Mouse (Mus musculus) heart, adult 2 months (tissue): ENCODE measurements at regions not wholly inside any gene's neighbourhood (a gene's known extent, or its start where the extent isn't known, plus 50 kb on each side); places are given as distances from the start of the nearest gene placed in this dataset.
"Not testable (repeated sequence)": the region's sequence is repeated elsewhere in the genome, so short reads cannot be mapped to it uniquely, and the experiment has no call there.

Source experiments
- DNase-seq, 2 experiments: peaks; one replicate each; pipeline ENCODE4 v3.0.0; 2021
- H3K27ac ChIP-seq: fragments of 200-600 bp; 2 replicates; pipeline ENCODE4 v1.8.1; 2022
- H3K27me3 ChIP-seq: fragments of 200-500 bp; 2 replicates; pipeline ENCODE4 v1.6.1; 2012; ENCODE audit warnings: mild to moderate bottlenecking, low read length, inconsistent platforms, mixed read lengths; ENCODE audit not compliant: control insufficient read depth, insufficient read depth
- H3K36me3 ChIP-seq: fragments of 200-500 bp; 2 replicates; pipeline ENCODE4 v1.6.1; 2012; ENCODE audit warnings: low read length, inconsistent platforms; ENCODE audit not compliant: control insufficient read depth, insufficient read depth
- H3K4me1 ChIP-seq: fragments of 200-500 bp; 2 replicates; pipeline ENCODE4 v1.6.1; 2011; ENCODE audit warnings: low read length; ENCODE audit not compliant: control insufficient read depth, insufficient read depth
- H3K4me3 ChIP-seq: fragments of 200-600 bp; 2 replicates; pipeline ENCODE4 v1.8.1; 2022
- H3K79me2 ChIP-seq: fragments of 200-500 bp; replicated peaks from 2 replicates; pipeline ENCODE4 v1.6.1; 2012; ENCODE audit warnings: mild to moderate bottlenecking, inconsistent platforms, low read length, moderate library complexity, mixed read lengths; ENCODE audit not compliant: control insufficient read depth, insufficient read depth
- H3K9ac ChIP-seq: fragments of 200-500 bp; 2 replicates; pipeline ENCODE4 v1.6.1; 2012; ENCODE audit warnings: low read depth, mild to moderate bottlenecking, control low read depth, inconsistent platforms, low read length, mixed read lengths
- CTCF ChIP-seq: fragments of 200-600 bp; IDR thresholded peaks from 2 replicates; pipeline ENCODE4 v1.8.1; 2022; ENCODE audit warnings: antibody characterized with exemption, mild to moderate bottlenecking, moderate library complexity
- EP300 ChIP-seq: fragments of 200-500 bp; IDR thresholded peaks from 2 replicates; pipeline ENCODE4 v1.6.1; 2011; ENCODE audit warnings: low read depth, low read length, control low read depth; ENCODE audit not compliant: insufficient read depth
- POLR2A ChIP-seq: fragments of 200-500 bp; IDR thresholded peaks from 2 replicates; pipeline ENCODE4 v1.6.1; 2011; ENCODE audit warnings: mild to moderate bottlenecking, low read depth, low read length, control low read depth; ENCODE audit not compliant: insufficient read depth
- WGBS: fragments of 180-500 bp; shearing (Covaris S2); methylation state at CpG from one replicate; pipeline ENCODE4 v1.1.7; 2018; 5-methylcytosine and 5-hydroxymethylcytosine counted together
- intact Hi-C: fragments of 180-260 bp; cut with DNase I; formaldehyde crosslinking; loops from one replicate; pipeline ENCODE4 v1.15.1; 2025

- no peaks in the 10 kb centered on the region for H3K79me2 ChIP-seq
- no peak overlapping the region for H3K4me3 ChIP-seq
- no peak overlapping the region for H3K27ac ChIP-seq
- TF ChIP-seq CTCF = no peak
- H3K27me3 ChIP-seq = no peaks in the 10 kb centered on the region
- DNase-seq = no peak
- no peaks in the 10 kb centered on the region for H3K36me3 ChIP-seq
- intact Hi-C loops = no loop called here
- H3K4me1 ChIP-seq = no peaks in the 10 kb centered on the region
- 92% methylated on average over 9 of the region's 9 CpGs for WGBS
- H3K9ac ChIP-seq = no peak overlapping the region
These were observed 169.6 kb upstream of the Pmfbp1 start for GRCm38 (mm10) chr8:109324241-109324640.

GRCm38 (mm10) chr8:109336203-109336602 is 157.6 kb upstream of the Pmfbp1 start:
- intact Hi-C loops = no loop called here
- Histone ChIP-seq H3K4me3 (no peak overlapping the region), H3K79me2 (no peaks in the 10 kb centered on the region), H3K27me3 (no peaks in the 10 kb centered on the region), H3K9ac (no peak overlapping the region), H3K27ac (no peak overlapping the region), H3K4me1 (no peaks in the 10 kb centered on the region), H3K36me3 (no peaks in the 10 kb centered on the region)
- DNase-seq = no peak
- WGBS = 70% methylated on average over 7 of the region's 7 CpGs
- no peak for TF ChIP-seq POLR2A
- no peak for TF ChIP-seq CTCF
- no peak for TF ChIP-seq EP300

- Histone ChIP-seq H3K27ac (no peak overlapping the region), H3K36me3 (no peaks in the 10 kb centered on the region), H3K4me1 (no peaks in the 10 kb centered on the region), H3K27me3 (no peaks in the 10 kb centered on the region), H3K4me3 (no peak overlapping the region), H3K9ac (no peak overlapping the region), H3K79me2 (no peaks in the 10 kb centered on the region)
- intact Hi-C loops = no loop called here
- WGBS = 83% methylated on average over 14 of the region's 14 CpGs
- no peak for DNase-seq
- TF ChIP-seq EP300 (no peak), POLR2A (no peak), CTCF (no peak)
These were observed 155.5 kb upstream of the Pmfbp1 start for GRCm38 (mm10) chr8:109338220-109338835.

- H3K4me3 ChIP-seq, H3K79me2 ChIP-seq, intact Hi-C loops, H3K9ac ChIP-seq, H3K27ac ChIP-seq, DNase-seq, H3K4me1 ChIP-seq, H3K27me3 ChIP-seq, H3K36me3 ChIP-seq: not testable (repeated sequence)
- 92% methylated on average over 21 of the region's 21 CpGs for WGBS
These were observed 153.2 kb upstream of the Pmfbp1 start for GRCm38 (mm10) chr8:109340647-109341046.

GRCm38 (mm10) chr8:109355168-109355567 is 138.7 kb upstream of the Pmfbp1 start:
- Histone ChIP-seq H3K27ac (no peak overlapping the region), H3K4me1 (no peaks in the 10 kb centered on the region), H3K36me3 (no peaks in the 10 kb centered on the region), H3K9ac (no peak overlapping the region), H3K79me2 (no peaks in the 10 kb centered on the region), H3K4me3 (no peak overlapping the region), H3K27me3 (peaks cover 4% of the 10 kb centered on the region; the same call in 1 of the 2 replicates)
- TF ChIP-seq CTCF (no peak), POLR2A (no peak), EP300 (no peak)
- WGBS = 80% methylated on average over 9 of the region's 9 CpGs
- intact Hi-C loops = no loop called here
- no peak for DNase-seq

- H3K79me2 ChIP-seq = no peaks in the 10 kb centered on the region
- no peak overlapping the region for H3K9ac ChIP-seq
- H3K4me3 ChIP-seq = no peak overlapping the region
- peaks cover 9% of the 10 kb centered on the region; the same call in 1 of the 2 replicates for H3K27me3 ChIP-seq
- intact Hi-C loops = no loop called here
- DNase-seq = no peak
- H3K27ac ChIP-seq = no peak overlapping the region
- 71% methylated on average over 16 of the region's 16 CpGs for WGBS
- TF ChIP-seq CTCF (no peak), EP300 (no peak), POLR2A (no peak)
- H3K4me1 ChIP-seq = no peaks in the 10 kb centered on the region
- no peaks in the 10 kb centered on the region for H3K36me3 ChIP-seq
These were observed 134.3 kb upstream of the Pmfbp1 start for GRCm38 (mm10) chr8:109359396-109360051.
